Mouse (Mus musculus) left cerebral cortex, postnatal 10 days (tissue): Measurements from ENCODE around the gene Gria4. TPM values are rescaled to one million over a fixed set of nuclear protein-coding genes. Genes with fewer than 3 reads are reported as not detected.
"Not testable (repeated sequence)": the region's sequence is repeated elsewhere in the genome, so short reads cannot be mapped to it uniquely, and the experiment has no call there.

Experiments
- DNase-seq, 2 experiments: peaks; one replicate each; pipeline ENCODE4 v3.0.0; 2021 to 2022; ENCODE audit warnings: low spot score in 2 of 2, mixed read lengths in 1 of 2; ENCODE audit errors: extremely low spot score in 1 of 2
- intact Hi-C: fragments of 180-260 bp; cut with DNase I; formaldehyde crosslinking; loops from one replicate; pipeline ENCODE4 v1.15.1; 2025
- total RNA-seq, 2 experiments: library from RNA; stranded (reverse); gene quantifications; 2 replicates each; pipeline ENCODE4 v1.2.3; 2021

Gria4 gene
- total RNA-seq = 10 to 100 TPM; 85.8 to 86.6 TPM

DNA sequence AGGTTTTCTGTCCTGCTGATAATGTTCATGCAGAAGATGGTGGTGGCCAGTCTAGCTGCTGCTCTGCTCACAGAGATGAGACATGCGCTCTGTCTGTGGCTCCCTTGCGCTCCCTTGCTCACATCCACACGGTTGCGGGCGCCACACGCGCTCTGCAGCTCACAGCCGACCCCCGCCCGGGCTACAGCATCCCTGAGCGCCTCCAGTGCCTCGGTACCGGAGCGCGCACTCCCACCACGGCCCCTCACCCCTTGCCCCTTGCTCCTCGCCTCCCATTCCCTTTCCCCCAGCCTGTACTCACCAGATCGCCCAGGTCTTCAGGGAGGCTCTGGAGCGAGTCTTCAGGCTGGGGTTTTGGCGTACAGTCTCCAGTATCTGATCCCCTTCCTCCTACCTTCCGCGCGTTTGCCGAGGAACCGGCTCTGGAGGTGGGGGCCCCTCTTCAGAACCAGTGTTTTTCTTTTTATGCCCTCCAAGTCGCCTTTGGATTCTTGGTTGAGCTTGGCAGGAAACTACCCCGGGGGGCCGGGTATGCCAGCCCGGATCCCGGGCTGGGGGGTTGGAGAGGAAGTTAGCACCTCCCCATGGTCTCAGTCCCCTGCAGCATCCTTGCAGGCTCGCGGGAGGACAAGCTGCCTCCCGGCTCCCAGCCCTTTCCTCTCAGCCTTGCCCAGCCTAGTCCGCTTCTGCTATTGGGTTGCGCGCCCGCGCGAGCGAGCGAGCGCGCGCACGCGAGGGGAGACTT is at the start of gene Gria4:
Gene Gria4 (minus strand): TSS at position 691 of the 745 bp plus-strand sequence.
- intact Hi-C loops = loop anchor here (10.0 kb wide), 1 partner anchor 261 kb away; no protein-coding TSS in a partner anchor
- peak; percentile 75 to 85 for DNase-seq

DNA sequence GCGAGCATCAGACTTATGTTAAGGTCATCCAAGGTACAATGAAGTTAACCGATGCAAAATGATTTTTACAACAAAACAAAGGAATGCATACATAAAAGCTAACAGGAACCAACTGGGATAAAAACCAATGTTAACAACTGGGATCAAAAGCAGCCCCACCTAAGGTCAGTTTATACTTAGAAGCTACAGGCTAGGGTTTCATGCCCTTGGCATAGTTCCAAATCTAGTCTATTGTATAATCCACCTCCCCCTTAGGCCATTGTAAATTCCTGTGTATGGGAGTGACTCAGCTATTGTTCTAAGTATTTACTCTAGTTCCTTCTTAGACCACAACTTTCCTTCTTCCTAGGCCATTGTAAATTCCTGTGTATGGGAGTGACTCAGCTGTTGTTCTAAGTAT is 14.9 kb upstream of the Gria4 start:
- DNase-seq, intact Hi-C loops: not testable (repeated sequence)

DNA sequence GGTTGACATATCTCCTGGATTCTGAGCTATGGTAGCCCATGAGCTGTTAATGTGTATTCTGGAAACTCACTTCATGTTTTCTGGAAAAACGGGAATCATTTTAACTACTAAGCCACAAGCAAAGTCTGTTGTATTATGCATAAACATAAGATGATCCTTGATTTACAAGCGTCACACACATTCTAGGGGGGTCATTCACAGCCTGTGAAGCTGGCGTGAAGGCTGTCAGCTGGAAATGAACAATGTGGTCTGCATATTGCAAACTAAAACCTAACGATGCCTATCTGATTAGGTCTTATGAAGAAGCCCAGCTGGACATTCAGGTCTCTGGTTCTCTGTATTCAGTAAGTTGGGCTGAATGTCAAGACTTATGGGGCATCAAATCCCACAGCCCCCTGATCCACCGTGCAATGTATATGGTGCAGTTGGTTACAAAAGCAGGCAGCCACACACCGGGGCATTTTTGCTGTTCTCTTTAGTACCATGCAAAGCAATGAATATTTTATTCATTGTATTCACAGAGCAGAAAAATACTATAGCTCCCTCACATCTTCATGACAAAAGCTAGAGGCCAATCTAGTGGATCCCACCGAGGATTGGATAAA is 7.2 kb upstream of the Gria4 start:
- intact Hi-C loops = no loop called here
- DNase-seq = no peak

DNA sequence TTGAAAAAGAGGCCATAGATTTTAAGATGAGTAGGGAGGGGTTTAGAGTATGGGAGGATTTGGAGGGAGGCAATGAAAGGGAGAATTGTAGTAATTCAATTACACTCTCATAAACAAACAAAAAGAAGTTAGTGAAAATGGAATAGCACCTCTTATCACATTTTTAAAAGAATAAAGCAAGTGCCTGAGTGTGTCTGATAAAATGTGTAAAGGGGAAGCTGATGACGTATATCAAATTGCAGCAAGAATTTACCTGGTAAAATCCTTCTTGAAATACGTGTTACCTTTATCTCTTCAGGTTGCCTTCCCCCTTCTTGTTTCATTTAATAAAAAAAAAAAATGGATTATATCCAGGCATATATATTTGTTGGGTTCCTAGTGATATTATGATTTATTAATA is 1.4 kb upstream of the Gria4 start:
- intact Hi-C loops = loop anchor here (10.0 kb wide), 1 partner anchor 263 kb away; no protein-coding TSS in a partner anchor
- no peak for DNase-seq

DNA sequence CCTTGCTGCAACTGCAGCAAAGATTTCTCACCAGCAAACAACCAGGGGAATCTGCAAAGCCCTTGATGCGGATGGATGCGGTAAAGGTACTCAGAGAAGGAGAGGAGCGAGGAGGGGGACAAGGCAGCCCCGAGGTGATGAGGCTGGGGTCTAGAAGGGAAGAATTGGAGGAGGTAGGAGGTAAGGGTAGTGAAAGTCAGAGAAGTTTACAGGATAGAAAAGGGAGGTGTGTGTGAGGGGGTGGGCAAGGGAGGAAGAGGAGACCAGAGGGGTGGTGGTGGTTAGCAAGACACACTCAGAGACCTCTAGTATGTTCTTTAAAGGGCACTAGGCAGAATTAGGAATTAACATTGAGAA is 233 bp upstream of the Gria4 start:
- intact Hi-C loops = loop anchor here (10.0 kb wide), 1 partner anchor 261 kb away; no protein-coding TSS in a partner anchor
- no peak for DNase-seq

DNA sequence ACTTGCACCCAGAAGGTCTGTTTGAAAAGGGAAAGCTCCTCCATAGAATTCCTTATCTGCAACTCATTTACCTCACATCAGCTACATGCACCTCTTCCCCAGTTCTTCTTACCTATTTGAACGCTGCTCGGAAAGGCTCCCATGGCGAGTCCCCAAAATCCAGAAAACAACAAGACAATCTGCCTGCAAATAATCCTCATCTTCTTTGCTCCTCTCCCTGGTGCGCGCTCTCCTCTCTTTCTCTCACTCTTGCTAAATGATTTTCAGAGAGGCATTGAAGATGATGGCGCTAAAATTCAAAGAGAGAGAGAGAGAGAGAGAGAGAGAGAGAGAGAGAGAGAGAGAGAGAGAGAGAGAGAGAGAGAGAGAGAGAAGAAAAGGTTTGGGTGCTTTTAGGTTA is 959 bp downstream of the Gria4 start:
- intact Hi-C loops = loop anchor here (10.0 kb wide), 1 partner anchor 260 kb away; no protein-coding TSS in a partner anchor
- no peak for DNase-seq

DNA sequence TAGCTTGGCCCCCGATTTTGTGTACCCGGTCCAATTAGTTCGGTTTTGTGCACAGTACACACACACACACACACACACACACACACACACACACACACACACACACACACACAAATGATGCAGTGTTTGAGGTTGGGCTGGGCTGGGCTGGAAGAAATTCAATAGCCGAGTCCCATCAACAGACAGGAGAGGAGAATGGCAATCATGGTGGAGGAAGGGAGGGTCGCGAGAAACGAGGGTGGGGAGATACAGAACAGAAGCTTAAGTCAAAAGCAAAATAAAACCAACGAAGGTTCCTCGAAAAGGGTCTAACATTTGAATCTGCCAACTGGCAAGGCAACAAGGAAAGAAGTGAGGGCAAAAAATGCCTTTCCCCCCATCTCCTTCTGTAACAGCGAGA is 1.6 kb downstream of the Gria4 start:
- intact Hi-C loops = loop anchor here (10.0 kb wide), 1 partner anchor 260 kb away; no protein-coding TSS in a partner anchor
- DNase-seq = peak; percentile 14 to 30

DNA sequence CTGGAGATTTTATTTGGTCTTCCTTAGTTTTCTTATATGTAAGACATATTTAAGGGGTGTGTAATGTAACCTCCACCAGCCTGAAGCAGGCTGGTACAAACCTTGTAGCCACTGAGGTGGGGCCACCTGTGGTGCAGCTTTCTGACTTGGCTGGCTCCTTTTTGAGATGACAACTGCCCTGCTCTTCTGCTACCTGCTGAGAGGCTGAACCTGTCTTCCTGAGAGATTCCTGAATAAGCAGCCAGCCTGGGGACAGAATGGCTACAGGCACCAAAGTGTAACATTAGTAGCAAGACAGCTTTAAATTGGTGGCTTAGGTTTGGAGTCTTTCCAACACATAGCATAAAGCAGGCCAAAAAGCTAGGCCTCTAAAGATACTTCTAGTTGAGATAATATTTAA is 46.6 kb downstream of the Gria4 start:
- intact Hi-C loops, DNase-seq: not testable (repeated sequence)

DNA sequence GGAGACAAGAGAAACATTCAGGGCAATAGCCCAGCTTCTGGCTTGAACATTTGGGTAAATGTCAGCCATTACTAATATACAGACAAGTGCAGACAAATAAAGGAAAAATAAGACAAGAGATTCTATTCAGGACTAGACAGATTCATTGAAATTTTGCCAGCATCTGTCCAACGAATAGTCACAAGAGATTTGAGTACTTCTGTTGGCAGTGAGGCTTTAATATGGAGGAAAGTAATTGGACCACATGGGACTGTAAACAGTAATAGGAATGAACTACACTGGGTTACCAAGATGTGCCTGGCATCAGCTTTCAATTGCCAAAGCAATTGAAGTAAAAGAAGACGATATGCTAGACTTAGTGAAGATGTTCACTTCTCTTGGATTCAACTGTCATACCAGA is 81.9 kb downstream of the Gria4 start:
- intact Hi-C loops = no loop called here
- no peak for DNase-seq

DNA sequence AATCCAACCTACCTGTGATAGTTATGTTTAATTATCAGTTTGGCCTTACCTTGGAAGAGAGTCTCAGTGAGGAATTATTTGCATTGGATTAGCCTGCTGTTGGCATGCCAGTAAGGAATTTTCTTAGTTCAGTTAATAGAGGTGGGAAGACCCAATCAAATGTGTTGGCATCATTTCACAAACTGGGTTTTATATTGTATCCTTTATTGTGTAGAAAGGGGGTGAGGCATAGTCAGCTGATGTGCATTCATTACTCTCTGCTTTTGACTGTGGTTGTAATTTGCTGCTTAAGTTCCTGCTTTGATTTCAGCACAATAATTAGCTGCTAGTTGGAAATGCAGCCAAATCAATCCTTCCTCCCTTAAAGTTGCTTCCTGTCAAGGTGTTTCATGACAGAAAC is 83.7 kb downstream of the Gria4 start:
- intact Hi-C loops = no loop called here
- DNase-seq = no peak

DNA sequence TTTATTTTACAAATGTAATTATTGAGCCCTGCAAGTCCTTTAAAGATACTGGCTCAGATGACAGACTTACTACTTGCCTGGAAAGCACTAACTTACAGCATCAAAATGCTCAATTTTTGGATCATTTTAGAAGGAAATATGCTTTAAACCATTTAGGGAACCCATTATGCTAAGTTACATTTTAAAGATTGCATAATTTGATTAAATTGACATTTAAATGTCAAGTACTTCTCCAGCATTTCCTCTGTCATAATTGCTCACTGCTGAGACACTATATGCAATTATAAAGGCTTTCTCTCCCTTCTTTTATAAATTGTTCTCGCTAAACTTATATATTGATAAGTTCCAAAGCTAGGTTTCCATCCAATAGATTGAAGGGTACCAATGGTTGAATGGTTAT is 108.9 kb downstream of the Gria4 start:
- intact Hi-C loops = no loop called here

DNA sequence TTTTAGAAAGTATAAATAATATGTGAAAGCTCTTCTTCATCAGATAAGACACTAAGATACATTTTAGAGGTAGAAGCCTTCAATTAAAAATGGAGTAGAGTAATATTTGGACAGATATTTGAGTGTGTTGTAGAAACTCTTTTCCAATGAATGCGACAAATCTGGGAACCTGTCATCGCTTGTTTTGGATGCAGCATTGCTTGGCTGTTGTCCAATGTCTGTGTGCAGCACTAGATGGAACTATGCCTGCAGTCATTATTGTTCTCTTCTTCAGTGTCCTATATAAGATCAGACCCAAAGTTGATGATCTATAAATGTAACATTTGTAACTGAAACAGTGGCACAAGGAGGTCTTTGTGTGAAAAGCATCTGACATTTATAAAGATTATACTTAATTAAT is 115.8 kb downstream of the Gria4 start:
- peak in 1 of 2 experiments; percentile 8 for DNase-seq

More for the DNA sequence above, 108.9 kb downstream of the Gria4 start:
- DNase-seq = no peak

DNA sequence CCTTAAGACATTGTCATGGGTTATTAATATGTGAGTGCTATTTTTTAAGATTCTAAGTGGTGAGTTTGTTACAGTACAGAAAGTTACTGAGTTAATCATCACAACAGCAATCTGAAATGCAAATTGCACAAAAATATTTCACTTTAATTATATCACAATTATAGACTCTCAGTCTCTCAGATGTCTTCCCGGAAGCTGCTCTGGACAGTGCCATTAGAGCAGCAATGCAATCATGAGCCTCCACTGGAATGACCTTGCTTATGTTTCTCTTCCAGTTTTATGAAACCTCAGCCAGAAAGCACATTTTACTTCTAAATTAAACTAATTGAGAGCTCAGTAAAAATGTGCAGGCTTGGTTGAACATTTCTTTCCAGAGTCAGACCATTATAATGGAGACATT is 116.9 kb downstream of the Gria4 start:
- DNase-seq = no peak
- intact Hi-C loops = no loop called here

More for the DNA sequence above, 115.8 kb downstream of the Gria4 start:
- intact Hi-C loops = no loop called here

DNA sequence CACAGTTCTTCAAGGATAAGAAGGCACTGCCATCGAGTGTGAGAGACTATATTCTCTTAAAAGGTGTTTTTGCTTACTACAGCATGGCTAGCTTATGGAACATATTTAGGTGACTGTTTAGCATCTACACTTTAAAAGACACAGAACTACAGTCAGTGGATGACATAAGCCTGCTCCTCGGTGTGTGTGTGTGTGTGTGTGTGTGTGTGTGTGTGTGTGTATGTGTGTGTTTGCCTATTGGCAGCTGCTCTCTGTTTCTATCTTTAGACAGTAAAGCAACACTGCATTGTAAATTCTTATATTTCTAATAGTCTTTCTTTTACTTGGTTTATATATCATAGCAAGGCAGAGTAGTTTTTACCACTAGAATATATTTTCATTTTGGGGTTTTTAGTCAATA is 130.3 kb downstream of the Gria4 start:
- no peak for DNase-seq
- intact Hi-C loops = no loop called here

DNA sequence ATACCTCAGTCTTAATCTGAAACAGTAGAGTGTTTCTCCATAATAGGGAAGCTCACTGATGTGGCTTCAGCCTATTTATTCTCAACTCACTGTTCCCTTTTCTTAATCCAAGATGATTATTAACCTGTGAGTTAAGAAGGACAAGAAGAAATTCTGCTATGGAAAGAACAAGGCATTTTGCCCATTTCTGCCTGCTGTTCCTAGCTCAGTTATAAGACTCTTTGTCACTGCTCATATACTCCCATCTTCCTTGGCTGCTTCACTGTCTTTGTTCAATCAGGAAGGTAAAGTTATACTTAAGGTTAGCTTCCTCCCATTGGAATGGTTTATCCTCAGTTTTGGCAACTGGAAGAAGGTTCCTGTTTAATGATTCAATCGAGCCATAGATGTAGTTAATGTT is 133.6 kb downstream of the Gria4 start:
- intact Hi-C loops = no loop called here
- no peak for DNase-seq

DNA sequence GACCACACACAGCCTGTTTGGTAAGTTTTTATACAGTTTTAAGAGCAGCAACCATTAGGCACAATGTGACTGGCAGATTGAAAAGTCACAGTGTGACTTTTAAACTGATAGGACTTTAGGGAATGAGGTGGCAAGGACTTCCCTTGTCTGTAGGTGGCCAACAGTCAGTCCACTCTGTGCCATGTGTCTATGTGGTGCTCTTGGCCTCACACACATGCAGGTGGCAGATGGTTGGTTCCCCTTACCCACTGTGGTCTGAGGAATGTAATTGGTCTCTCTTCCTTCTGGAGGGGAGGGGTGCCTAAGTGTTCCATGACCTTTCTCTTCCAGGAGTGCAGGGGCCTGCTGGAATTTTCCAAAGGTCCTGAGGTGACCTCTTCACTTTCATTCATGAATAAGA is 137.1 kb downstream of the Gria4 start:
- DNase-seq = no peak
- intact Hi-C loops = no loop called here

DNA sequence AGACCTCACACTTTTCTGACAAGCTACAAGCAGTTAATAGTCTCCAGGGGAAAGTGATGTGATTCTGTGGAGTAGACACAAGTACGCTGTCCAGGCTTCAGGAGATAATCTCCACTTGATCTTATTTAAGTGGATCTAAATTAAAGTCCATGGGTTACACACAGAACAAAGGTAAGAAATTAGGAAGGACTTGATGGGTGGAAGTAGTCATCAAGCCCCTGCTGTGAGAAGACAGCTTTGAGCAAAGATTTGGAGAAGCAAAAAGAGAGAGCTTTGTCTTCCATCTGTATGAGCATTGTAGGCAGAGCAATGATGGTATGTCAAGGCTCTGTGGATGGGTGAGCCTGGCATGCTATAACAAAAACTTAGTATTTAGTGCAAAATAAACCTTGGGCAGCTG is 141.7 kb downstream of the Gria4 start:
- DNase-seq = no peak
- intact Hi-C loops = no loop called here

DNA sequence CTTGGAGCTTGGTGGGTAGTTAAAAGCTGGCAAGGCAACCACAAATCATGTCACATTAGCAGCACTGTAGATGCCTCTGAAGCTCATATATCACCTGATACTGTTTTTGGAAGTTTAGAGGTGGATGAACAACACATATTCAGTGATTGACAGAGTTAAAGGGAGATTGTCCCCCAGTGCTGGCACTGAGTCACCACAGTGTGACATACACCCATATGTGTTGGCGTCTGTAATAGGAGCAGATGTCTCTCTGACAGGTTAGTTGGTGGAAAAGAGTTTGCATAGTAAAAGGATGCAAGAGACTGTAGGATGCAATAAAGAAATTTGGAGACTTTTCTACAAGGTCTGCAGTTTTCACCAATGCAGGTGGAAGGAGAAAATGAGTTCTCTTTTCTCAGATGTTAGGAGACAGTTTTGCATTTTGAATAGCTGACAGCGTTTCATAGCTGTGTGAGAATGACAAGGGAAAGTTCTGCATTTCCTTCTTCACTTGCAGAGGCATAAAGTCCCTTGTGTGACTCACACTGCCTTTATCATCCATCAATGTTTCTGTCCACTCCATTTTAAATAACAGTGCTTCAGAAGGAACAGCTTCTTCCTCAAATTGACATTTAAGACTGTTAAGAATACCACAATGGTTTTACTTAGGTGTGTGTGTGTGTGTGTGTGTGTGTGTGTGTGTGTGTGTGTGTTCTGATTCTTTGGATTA is 156.7 kb downstream of the Gria4 start:
- peak in 1 of 2 experiments; percentile 20 for DNase-seq

DNA sequence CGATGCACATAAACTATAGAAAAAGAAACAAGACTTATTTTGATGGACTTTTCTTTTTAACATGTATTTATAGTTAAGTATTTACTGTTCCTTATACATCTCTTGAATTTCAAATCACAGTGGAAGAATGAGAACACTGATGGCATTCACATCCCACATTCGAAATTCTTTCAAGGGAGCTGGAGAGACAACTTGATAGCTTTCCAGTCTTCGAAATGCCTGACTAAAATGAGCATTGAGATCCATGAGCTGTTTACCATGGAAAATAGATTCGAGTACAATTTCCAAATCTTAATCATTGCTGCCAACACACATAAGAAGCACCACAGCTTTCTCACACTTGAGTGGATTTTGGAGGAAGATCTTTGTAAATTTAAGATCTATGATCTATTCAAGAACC is 164.1 kb downstream of the Gria4 start:
- DNase-seq = no peak
- intact Hi-C loops = no loop called here

More for the DNA sequence above, 156.7 kb downstream of the Gria4 start:
- intact Hi-C loops = no loop called here

DNA sequence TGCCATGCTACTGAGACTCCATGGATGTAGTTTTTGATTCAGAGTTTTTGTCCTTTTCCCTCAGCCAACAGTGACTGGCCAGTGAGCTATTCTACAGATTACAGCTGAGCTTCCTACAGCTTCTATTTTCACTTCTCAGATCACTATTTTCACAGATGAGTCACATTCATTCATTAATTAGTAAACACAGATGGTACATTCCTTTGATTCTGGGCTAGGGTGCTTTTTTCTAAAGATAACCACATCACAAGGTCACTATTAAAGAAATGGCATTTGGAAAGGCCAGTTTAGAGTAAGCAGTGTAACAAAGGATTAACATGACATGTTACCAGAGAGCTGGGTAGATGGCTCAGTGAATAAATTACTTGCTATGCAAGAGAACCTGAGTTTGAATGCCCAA is 180.7 kb downstream of the Gria4 start:
- intact Hi-C loops = no loop called here
- no peak for DNase-seq
